Comparison of ENCODE assay signal across 8 mouse cellular contexts in the genomic region with DNA sequence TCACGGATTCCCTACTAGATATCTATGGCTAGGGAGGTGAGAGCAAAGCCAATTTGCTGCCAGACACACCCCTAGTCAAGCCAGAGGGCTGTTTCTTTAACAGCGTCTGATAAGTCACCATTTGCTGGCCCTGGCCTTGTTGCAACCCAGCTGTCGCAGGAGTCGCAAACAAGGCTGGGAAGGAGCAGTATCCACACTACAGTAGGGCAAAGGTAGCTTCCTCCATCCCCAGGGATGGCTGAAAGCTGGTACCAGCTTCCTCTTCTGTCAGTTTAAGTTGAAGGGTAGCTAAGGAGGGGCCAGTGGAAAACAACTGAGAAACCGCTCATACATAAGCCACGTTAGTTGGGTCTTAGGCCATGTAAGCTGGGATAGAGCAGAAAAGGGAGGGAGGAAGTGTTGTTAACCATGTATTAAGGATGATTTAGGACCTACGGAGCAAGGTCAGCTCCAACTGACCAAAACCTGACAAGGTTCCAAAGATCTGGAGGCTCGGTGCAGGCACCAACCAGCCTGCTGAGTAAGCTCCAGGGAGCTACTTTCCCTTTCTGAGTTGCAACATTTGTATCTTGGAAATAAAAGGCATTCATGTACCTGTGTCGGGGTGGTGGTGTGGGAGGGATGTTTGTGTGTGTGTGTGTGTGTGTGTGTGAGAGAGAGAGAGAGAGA. TPM values are rescaled to one million over a fixed set of nuclear protein-coding genes. Genes with fewer than 3 reads are reported as not detected.
DNase-seq lines count a peak whose midpoint lies in the region; ATAC-seq and TF ChIP-seq lines count a peak whose summit lies in the region.
"Had no signal": no experiment of that assay in that cellular context is flagged by ENCODE, and none has a peak within 500 bp of the region (broad histone marks: within the 10 kb centered on the region; RNA-seq: fewer than 3 reads in every experiment).

No protein-coding gene starts in this region.

- no peaks in the 10 kb centered on the region for H3K9me3 ChIP-seq in embryonic facial prominence, embryonic 15.5 days (replicated peaks)
- H3K9me3 ChIP-seq in kidney, embryonic 16.5 days (ENCODE audit: low read length): no peaks in the 10 kb centered on the region

- H3K27me3 ChIP-seq in testis, adult 2 months (ENCODE audit: control insufficient read depth, insufficient read depth, low read length): no peaks in the 10 kb centered on the region
- H3K27me3 ChIP-seq in embryonic facial prominence, embryonic 15.5 days: no peaks in the 10 kb centered on the region
- H3K27me3 ChIP-seq in kidney, embryonic 16.5 days (ENCODE audit: insufficient read depth, low read length): no peaks in the 10 kb centered on the region

- no peak for TF ChIP-seq POLR2A in testis, adult 2 months (IDR thresholded peaks at IDR 0.05; ENCODE audit: control insufficient read depth, low read depth, low read length)

- no peak for DNase-seq in testis, postnatal 10 days (ENCODE audit: low spot score)
- peak; percentile 55 for DNase-seq in yolk sac, embryonic 10.5 days (ENCODE audit: low spot score)
- DNase-seq in cerebellum, postnatal 14 days: no peak
- DNase-seq in right cerebral cortex, postnatal 36 days (ENCODE audit: low spot score in 2 of 2): no peak

- peak overlapping the region; percentile 7 for H3K27ac ChIP-seq in testis, adult 2 months (ENCODE audit: control insufficient read depth, insufficient read depth, low read depth, low read length)
- H3K27ac ChIP-seq in embryonic facial prominence, embryonic 15.5 days (replicated peaks): peak overlapping the region; percentile 40; the same call in 1 of the 2 replicates
- H3K27ac ChIP-seq in kidney, embryonic 16.5 days (ENCODE audit: low read length): peak overlapping the region; percentile 85
- H3K27ac ChIP-seq: macrophage had no signal

- no peaks in the 10 kb centered on the region for H3K36me3 ChIP-seq in testis, adult 2 months (ENCODE audit: control insufficient read depth, insufficient read depth, low read length)
- H3K36me3 ChIP-seq in embryonic facial prominence, embryonic 15.5 days: peaks cover 19% of the 10 kb centered on the region
- H3K36me3 ChIP-seq in kidney, embryonic 16.5 days (ENCODE audit: insufficient read depth, low read length): peaks cover 3% of the 10 kb centered on the region

- H3K9ac ChIP-seq in embryonic facial prominence, embryonic 15.5 days: 0 out of 2 replicates have a peak overlapping the region, but pooled peaks have one; percentile 21
- H3K9ac ChIP-seq in kidney, embryonic 16.5 days (replicated peaks; ENCODE audit: low read length): peak overlapping the region; percentile 58

- no peak overlapping the region for H3K4me3 ChIP-seq in testis, adult 2 months (ENCODE audit: control insufficient read depth, low read depth, low read length)
- peak overlapping the region; percentile 6; the same call in 1 of the 2 replicates for H3K4me3 ChIP-seq in embryonic facial prominence, embryonic 15.5 days (replicated peaks)
- peak overlapping the region; percentile 10; the same call in 1 of the 2 replicates for H3K4me3 ChIP-seq in kidney, embryonic 16.5 days (ENCODE audit: low read length)

- 63% methylated on average over 9 of the region's 9 CpGs for WGBS in embryonic facial prominence, embryonic 15.5 days
- 10% methylated on average over 9 of the region's 9 CpGs for WGBS in kidney, embryonic 16.5 days

- H3K4me2 ChIP-seq in embryonic facial prominence, embryonic 15.5 days (replicated peaks): peak overlapping the region; percentile 24
- H3K4me2 ChIP-seq in kidney, embryonic 16.5 days (replicated peaks; ENCODE audit: low read depth, low read length): peak overlapping the region; percentile 66

- no peak for TF ChIP-seq CTCF in testis, adult 2 months (IDR thresholded peaks at IDR 0.05; ENCODE audit: control insufficient read depth, insufficient read depth, insufficient replicate concordance, low read depth, low read length)

- no peak for ATAC-seq in embryonic facial prominence, embryonic 15.5 days (ENCODE audit: insufficient number of reproducible peaks, low FRiP score, low TSS enrichment, low read depth)
- 0 out of 2 replicates have a peak, but pooled peaks have one; percentile 11 for ATAC-seq in kidney, embryonic 16.5 days (ENCODE audit: low FRiP score, low TSS enrichment)

- H3K4me1 ChIP-seq in testis, adult 2 months (ENCODE audit: control insufficient read depth, insufficient read depth, low read length): peaks cover 5% of the 10 kb centered on the region
- H3K4me1 ChIP-seq in embryonic facial prominence, embryonic 15.5 days: peaks cover 64% of the 10 kb centered on the region
- peaks cover 74% of the 10 kb centered on the region for H3K4me1 ChIP-seq in kidney, embryonic 16.5 days (ENCODE audit: insufficient read depth, low read length)

RNA-seq across cellular contexts. Expression of a gene that starts 7.8 kb away (rescaled TPM):
- polyA plus RNA-seq in testis, adult 2 months (2012; rRNA removed): 374 and 406 TPM in 2 replicates
- 3,074 and 3,219 TPM in 2 replicates for polyA plus RNA-seq in embryonic facial prominence, embryonic 15.5 days (2015; fragmentation: Nextera tagmentation; extraction: Ambion mirVana)
- polyA plus RNA-seq in kidney, embryonic 16.5 days (2015; fragmentation: Nextera tagmentation; extraction: Ambion mirVana): 1,474 and 1,572 TPM in 2 replicates

RNA-seq across cellular contexts. Expression of a gene that starts 45.9 kb away (rescaled TPM):
- 142 and 164 TPM in 2 replicates for polyA plus RNA-seq in testis, adult 2 months (2012; rRNA removed)
- polyA plus RNA-seq in embryonic facial prominence, embryonic 15.5 days (2015; fragmentation: Nextera tagmentation; extraction: Ambion mirVana): 487 and 541 TPM in 2 replicates
- polyA plus RNA-seq in kidney, embryonic 16.5 days (2015; fragmentation: Nextera tagmentation; extraction: Ambion mirVana): 376 and 406 TPM in 2 replicates

RNA-seq across cellular contexts. Expression of a gene that starts 54.3 kb away (rescaled TPM):
- polyA plus RNA-seq in testis, adult 2 months (2012; rRNA removed): 10.0 and 10.7 TPM in 2 replicates
- 150 and 160 TPM in 2 replicates for polyA plus RNA-seq in embryonic facial prominence, embryonic 15.5 days (2015; fragmentation: Nextera tagmentation; extraction: Ambion mirVana)
- 188 and 197 TPM in 2 replicates for polyA plus RNA-seq in kidney, embryonic 16.5 days (2015; fragmentation: Nextera tagmentation; extraction: Ambion mirVana)

Comparison
In these comparisons a context has a peak if more than half of its experiments do, and no peak if none do; other contexts are left out.
1. H3K27ac ChIP-seq: peak in every context shown above with its lines; median percentile 85 in kidney, embryonic 16.5 days; 40 in embryonic facial prominence, embryonic 15.5 days; 7 in testis, adult 2 months.
2. RNA of a gene that starts 54.3 kb away (polyA plus RNA-seq): 188 to 197 TPM in kidney, embryonic 16.5 days and 150 to 160 TPM in embryonic facial prominence, embryonic 15.5 days; 10.0 to 10.7 TPM in testis, adult 2 months; every median in the first group is over 10 times any median in the second.